Mouse (Mus musculus): Measurements from ENCODE around the gene Cd9.
"Not testable (repeated sequence)": the region's sequence is repeated elsewhere in the genome, so short reads cannot be mapped to it uniquely, and the experiment has no call there.

Cd9 gene

DNA sequence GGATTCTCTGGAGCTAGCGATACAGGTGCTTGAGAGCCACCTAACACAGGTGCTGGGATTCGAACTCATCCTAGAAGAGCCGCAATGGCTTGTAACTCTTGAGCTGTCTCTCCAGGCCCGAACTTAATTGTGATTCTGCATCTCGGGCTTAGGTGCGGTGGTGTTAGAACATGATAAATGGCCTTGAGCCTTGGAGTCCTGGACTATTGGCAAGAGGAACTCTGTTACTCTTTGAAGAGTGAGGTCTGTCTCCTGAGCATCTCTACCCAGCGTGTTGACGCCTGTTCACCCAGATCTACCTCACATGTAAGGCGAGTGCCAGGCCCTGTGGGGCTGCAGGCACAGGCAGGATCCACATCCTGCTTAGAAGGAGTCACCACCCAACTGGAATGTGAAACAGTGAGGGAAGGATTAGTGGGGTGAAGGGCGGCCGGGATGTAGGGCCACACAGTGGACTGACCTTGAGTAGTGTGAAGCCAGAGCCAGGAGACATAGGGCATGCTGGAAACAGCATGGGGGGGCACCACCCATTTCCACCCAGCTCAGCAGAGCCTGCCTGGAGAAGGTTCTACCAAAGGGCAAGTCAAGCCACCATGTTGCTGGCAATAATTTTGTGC lies 8.7 kb upstream of the Cd9 start:
- no peak for DNase-seq (ENCODE audit: low spot score in 2 of 2)

DNA sequence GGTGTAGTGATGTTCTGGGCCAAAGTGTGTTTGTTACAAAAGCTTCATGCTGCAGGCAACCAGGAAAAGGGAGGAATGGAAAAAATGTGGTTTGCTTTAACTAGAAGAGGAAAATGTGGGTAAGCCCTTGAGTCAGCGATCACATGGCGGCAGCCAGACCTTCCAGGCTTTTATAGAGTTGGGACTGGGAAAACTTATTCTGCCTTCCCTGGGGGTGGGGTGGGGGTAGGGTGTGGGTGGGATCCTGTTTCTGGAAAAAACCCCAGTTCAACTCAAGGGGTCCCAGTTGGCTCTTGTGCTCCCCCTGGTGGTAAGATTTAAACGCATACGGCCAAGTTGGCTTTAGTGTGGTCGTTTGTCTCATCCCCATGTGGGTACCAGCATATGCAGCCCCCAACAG lies 3.5 kb upstream of the Cd9 start:
- peak in 1 of 2 experiments; percentile 37 for DNase-seq (ENCODE audit: low spot score in 2 of 2)

DNA sequence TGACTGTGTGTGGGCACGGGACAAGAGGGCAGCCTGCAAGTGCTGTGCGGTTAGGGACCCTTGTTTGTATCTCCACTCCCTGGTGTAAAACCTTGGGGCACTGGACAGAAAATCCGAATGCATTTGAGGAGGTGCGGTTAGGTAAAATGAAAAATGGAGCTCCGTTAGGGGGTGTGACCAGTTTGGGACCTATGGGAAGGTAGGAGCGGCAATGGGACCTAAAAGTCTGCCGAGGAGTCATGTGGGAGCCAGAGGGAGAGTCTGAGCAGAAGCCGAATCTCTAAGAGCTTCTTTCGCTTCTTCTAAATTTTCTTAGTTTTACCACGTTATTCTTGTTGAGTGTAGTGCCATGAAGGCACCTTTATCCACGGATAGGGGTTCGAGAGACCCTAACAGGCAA lies 1.8 kb upstream of the Cd9 start:
- DNase-seq (ENCODE audit: low spot score in 2 of 2), result no peak

DNA sequence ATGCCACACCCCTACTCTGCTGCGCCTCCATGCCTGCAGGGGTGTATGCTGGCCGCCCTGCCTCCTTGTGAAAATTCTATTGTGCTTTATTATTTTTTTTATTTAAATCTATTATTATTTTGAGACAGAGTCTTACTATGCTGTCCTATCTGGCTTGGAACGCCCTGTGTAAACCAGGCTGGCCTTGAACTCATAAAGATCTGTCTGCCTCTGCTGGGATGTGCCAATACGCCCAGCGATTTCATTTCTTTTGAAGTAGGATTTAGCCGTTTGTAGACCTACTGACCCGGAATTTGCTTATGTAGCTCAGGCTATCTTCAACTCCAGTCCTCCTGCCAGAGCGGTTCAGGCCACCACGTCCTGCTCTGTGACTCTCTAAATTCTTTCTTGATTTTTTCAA lies 770 bp upstream of the Cd9 start:
- no peak for DNase-seq (ENCODE audit: low spot score in 2 of 2)

DNA sequence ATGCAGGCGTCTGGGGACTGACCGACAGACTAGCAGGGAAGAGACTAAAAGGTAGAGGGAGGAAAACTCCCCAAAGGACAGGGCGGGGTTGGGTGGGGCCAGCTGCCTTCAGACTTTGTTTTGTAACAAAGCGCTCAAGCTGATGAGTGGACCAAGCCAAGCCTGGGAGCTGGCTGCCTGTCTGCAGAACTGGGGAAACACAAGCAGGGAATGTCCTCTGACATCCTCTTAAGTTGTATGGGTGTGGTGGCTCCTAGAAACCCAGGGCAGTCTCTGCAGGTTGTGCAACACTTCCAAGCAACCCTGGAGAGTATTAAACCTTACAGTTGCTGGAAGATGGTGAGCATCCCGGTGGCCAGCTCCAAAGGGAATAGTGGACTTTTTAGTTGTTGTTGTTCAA lies 1.4 kb downstream of the Cd9 start:
- no peak for DNase-seq (ENCODE audit: low spot score in 2 of 2)

DNA sequence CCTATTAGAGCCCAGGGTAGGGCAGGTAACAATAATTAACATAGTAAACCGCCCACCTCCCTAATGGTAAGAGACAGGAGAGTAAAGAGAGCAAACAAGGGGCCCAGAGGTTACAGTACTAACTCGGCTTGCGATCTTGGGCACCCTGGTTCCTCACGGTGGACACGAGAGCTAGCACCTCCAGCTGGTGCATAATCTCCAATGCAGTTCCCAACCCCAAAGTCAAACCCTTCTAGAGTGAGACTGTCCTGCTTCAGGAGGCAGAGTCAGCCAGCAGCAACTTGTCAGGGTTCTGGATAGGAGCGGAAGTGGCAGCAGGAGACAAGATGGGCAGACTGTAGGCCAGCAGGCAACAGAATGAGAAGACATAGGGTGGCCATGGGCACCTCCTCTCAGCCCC lies 1.9 kb downstream of the Cd9 start:
- no peak for DNase-seq (ENCODE audit: low spot score in 2 of 2)

DNA sequence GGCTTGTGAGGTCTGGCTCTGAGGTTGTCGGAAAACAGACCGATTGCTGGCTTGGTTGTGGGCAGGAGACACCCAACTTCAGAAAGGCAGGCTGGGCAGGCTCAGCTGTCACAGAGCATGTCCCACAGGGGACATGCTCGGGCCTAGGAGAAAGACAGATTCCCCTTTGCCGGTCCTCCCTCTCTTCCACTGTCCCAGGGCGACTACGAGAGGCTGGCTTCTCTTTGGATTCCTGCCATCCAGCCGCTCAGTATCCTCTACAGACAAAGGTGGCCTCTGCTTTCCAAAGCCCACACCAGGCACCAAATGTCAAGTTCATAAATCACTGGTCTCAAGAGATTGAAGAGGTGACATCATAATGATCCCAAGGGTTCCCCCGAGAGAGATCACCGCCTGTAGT lies 2.6 kb downstream of the Cd9 start:
- DNase-seq (ENCODE audit: low spot score in 2 of 2), result no peak

DNA sequence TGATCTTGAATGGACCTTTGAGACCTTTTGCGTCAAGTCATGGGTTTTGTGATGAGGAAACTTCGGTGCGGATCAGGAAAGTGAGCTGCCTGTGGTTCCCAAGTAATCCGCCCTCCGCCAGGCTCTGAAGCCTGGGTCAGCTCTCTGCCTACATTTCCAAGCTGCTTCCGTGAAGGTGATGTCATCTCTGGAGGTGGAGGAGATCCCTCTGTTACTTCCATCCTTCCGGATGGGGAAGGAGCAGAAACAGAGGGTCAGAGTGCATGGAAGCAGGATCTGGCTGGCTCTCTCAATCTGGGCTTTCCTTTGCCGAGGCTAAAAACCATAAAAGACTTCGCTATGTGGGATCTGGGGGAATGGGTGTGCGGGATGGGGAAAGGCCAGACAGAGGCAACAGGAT lies 3.2 kb downstream of the Cd9 start:
- no peak for DNase-seq (ENCODE audit: low spot score in 2 of 2)

DNA sequence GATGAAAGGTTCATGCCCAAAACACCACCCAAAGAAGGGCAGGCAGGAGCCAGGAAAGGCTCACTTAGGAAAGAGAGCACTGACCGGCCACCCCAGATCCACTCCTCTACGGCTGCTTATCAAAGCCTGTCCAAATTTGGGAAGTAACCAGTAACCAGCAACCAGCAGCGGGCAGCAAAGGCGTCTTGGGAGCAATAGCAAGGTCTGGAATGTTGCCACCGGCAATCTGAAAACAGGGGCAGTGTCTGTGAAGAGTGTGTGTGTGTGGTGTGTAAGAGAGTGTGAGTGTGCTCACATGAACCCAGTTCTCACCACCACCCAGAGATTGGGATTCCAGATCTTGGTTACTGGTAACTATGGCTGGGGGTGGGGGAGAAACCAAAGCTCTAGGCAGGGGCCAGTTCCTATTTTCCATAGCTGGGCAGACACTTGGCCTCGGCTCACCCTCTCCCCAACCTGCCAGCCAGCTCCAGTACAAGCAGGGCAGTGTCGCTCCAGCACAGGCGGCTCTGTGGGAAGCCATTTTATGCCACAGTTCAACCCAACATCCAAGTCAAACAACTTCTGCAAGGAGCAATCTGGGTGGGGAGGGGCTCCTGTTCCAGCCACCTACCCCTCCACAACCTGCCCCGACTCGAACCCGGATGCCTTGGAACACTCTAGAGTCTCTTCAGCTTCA lies 4.6 kb downstream of the Cd9 start:
- no peak for DNase-seq (ENCODE audit: low spot score in 2 of 2)

DNA sequence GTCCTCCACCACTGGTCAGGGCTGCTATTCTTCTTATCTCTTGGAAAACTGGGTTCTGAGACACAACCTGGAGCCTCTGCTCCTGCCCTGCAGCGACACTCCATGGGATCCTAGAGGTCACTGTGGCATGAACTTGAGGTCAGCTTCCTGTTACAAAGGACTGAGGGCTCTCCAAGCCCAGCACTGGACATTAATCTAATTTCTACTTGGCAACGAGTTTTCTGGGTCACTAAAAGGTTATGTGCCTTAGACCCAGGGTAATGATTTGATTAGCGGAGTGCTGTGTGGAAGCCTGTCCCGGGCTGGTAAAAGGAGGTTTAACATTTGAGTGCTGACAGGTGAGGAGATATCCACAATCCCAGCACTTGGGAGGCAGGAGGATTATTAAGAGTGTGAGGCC lies 9.0 kb downstream of the Cd9 start:
- no peak for DNase-seq (ENCODE audit: low spot score in 2 of 2)

DNA sequence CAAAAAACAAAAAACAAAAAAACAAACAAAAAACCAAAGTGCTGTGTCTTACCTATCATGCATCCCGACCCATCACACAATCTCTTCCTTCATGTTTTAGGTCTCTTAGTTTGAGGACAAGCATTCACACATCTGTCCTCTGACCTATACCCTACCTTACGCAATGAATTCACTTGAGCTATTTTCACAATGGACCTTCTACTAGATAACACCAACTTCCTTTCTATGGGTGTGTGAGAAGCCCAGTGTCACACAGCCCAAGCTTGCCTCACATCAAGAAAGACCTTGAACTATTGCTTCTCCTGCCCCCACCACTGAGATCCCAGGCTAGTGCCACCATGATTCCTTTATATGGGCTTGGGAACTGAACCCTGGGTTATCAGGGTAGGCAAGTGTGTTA lies 9.9 kb downstream of the Cd9 start:
- DNase-seq (ENCODE audit: low spot score in 2 of 2), result no peak

DNA sequence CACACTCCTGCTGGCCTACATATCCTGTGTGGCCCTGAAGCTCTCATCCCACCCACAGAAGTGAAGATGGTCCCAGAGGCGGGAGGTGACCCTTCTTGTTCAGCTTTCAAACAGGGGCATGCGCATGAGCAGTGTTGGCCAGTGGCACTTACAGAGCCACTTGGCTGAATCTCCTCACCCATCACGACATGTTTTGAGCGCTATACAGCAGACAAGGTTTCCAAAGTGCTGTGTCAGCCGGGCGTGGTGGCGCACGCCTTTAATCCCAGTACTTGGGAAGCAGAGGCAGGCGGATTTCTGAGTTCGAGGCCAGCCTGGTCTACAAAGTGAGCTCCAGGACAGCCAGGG lies 10.3 kb downstream of the Cd9 start:
- not testable (repeated sequence) for DNase-seq (ENCODE audit: low spot score in 2 of 2)

DNA sequence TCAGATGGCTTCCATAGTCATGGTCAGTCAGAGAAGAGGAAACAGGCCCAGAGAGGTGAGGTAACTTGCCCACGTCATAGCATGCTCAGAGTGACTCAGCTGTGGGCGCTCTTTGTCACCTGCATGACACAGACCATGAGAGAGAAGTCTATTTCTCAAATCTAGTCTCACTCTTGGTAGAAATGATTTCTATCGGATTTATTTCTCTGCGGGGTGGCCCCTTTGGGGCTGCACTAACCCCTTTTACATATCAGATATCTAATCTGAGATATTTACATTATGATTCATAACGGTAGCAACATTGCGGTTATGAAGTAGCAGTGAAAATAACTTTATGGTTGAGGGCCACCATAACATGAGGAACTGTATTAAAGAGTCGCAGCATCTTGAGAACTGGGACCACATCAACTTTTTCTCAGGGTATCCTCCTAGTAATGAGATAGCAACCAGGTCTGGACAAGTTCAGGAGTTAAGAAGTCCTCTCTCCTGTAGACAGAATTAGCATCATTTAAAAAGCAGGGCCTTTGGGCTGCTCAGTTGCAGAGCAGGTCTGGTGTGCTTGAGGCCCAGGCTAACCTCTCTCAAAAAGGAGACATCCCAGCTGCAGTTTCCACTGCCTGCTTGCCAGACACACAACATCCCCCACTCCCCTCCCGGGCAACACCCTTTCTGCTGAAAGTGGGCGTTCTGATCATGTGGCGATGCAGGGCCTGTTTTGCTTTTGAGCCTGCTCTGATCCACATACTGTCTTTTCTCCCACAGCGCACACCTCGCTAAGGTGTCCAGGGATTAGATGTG lies 10.9 kb downstream of the Cd9 start:
- no peak for DNase-seq (ENCODE audit: low spot score in 2 of 2)

DNA sequence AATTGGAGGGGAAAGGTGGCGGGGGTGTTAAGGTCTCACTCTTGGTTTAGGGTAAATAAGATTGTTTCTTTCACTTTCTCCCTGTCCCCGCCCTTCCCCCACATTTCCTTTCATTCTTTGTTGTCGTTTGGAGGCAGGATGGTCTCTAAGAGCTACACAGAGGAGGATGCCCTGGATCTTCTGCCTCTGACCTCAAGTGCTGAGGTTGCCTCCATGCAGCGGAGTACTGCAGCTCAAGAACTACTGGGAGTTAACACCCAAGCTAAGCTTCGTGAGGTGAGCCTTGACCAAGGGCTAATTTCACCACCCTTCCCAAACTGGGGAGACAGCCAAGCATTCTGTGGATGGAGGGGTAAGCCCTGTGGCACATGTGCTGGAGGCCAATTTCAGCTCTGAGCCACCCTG lies 12.2 kb downstream of the Cd9 start:
- no peak for DNase-seq (ENCODE audit: low spot score in 2 of 2)

DNA sequence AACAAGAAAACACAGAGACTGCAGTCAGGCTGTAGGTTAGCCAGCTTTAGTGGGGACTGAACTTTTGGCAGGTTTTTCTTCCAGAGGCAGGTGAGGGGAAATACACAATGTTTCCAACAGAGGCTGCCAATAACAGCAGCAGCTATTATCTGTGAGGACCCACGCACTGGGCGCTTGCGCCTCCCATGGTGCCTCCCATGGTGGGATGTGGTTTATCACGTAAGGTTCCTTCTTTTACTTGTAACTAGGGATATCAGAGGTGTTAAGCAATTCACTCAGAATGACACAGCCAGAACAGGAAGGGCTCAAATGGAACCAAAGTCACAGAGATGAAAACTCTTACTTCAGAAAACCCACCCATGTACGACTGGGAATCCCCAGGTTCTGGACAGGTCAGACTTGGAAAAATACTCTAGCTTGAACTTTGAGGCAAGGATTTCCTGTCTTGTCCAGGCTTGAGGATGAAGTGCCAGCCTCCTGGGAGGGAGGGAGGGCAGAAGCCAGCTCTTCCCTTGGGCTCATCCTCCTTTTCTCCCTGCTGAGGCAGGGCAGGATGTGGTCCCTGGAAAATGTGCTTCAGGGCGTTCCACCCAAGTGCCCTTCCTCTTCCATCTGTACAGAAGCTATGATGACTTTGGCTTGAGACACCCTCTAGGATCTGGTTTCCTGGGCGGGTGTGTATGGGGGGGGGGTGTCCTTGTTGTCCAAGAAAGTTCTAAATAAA lies 12.8 kb downstream of the Cd9 start:
- DNase-seq (ENCODE audit: low spot score in 2 of 2), result no peak

DNA sequence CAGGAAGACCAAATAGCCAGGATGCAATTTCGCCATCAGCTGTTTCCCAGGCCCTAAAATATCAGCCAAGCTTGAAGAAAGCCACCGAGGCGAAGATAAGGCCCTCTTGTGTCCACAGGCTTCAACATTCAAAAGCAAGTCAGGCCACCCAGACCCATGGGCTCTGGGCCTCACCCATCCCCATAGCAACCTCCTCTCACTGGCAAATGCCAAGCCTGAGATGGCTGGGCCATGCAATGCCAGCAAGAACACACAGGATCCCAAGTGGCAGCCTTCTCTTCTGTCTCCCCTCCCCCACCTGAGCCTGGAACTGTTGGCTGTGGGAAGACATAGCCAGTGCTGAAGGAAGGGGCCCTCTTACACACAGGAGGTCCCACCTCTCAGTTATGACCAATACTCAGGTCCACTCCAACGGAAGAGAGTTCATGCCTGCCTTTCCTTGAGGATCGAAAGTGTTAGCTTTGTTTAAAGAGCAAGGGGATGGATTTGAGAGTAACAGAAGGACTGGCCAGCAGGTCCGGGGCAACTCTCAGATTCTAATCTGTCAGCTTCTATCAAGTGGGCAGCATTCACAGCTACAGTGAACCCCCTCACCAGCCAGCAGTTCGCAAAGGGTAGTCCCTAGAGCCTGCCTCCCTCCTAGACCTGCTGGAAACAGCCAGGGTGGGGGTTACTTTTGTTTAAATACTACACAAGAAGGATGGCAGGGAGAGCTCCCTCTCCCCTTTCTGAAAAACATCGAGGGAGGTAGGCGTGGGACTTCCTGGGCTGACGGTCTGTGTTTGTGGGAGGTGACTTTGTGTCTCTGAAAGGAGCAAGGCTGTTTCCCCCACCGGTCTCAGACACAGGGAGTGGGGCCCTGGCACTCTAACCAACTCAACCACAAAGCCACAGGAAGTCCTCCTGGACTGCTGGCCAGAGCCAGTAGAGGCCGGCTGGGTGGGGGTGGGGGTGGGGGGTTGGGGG lies 13.9 kb downstream of the Cd9 start:
- no peak for DNase-seq (ENCODE audit: low spot score in 2 of 2)

DNA sequence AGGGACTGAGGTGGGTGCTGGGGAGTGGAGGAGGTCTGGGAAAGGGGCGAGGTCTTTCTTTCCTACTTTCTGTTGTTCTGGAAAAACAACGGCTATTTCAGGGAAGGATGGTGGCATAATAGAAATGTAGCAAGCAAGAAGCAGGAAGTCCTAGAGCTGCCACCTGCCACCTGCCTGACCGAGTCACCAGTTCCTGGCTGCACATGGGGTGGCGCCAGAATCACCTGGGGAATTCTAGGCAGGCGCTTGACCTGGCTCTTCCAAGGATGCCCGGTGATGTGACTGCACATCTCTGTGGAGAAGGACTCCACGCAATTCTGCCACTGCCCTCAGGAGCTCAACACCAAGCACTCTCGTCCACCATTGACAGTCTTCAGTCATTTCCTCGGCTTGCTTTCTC lies 15.2 kb downstream of the Cd9 start:
- DNase-seq (ENCODE audit: low spot score in 2 of 2), result no peak

DNA sequence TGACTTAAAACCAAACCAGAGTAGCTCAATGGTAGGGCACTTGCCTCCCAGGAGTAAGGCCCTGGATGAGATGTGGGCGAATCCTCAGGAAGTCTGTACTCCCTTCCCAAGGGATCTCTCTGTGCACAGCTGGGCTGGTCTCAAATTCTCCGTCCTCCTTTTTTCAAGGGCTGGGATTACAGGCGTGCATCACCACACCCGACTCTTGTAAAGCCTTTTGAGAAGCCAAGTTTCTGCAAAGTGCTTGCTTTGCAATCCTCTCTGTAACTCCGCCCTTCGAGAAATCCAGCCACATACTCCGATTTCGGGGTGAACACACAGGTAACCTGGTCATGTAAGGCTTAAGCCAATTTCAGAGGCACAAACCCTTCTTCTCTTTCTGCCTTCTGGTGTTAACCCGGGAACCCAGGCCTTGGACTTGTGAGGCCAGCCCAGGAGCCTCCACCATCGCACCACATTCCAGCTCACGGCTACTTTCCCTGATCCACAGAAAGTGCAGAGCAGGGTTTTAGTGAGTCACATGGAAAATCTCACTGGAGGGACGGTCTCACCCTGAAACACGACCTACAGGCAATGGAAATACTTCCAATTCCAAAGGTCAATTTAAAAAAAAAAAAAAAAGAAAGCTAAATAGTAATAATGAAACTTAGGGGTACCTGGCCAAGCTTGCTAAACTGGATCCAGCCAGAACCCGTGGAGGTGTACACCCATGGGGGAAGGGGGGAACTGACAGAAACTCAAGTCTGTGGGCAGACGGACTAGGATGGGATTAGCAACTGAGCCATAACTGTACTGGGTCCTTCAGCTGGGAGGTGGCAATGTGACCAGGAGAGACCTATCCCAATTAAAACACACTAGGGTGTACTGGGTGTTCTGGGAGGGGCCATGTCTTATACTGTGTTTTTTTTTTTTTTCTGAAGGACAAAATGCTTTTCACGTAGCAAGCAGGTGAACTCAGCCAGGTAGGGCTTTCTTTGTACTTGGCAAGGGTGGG lies 16.2 kb downstream of the Cd9 start:
- no peak for DNase-seq (ENCODE audit: low spot score in 2 of 2)

DNA sequence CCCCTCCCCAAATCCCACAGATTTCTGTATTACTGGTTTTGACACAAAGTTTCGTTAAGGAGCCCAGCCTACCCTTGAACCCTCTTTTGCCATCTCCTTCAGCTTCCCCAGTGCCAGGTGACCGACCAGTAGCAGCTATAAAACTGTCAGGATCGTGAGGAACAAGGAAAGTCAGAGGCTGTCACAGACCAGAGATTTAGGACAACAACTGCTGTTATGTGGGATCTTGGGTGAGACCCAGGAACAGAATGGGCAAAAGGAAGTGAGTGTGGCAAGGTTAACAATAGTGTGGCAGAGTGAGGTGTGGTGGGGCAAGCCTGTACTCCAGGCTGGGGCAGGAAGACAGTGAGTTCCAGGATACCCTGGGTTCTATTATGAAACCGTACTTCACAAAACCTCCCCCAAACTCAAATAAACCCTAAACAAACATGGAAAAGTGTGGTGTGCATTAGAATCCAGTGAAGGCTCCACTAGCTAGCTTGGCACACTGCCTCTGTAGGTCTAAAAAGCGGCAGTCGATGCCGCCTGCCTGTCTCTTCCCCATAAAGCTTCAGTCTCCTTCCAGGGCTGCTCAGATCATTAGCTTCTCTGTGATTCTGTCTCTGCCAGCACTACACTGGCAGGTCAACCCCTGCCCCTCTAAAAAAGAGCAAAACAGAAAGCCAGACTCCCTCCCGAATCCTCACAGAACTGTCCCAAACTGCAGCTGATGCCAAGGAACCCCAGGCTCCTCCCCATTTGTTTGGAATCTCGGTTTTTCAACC lies 17.6 kb downstream of the Cd9 start:
- no peak for DNase-seq (ENCODE audit: low spot score in 2 of 2)

Measured in urinary bladder, postnatal 36 days (tissue).